Mouse (Mus musculus): ENCODE measurements around the gene Bri3bp. TPM values are rescaled to one million over a fixed set of nuclear protein-coding genes. Genes with fewer than 3 reads are reported as not detected.
"Not testable (repeated sequence)": the region's sequence is repeated elsewhere in the genome, so short reads cannot be mapped to it uniquely, and the experiment has no call there.

Bri3bp gene
- polyA plus RNA-seq, 1 experiment: 34.8 TPM

- H3K4me3 ChIP-seq (ENCODE audit: insufficient read depth, low read length): no peak overlapping the region
- H3K27ac ChIP-seq (ENCODE audit: insufficient read depth, low read length): no peak overlapping the region
- H3K4me1 ChIP-seq (ENCODE audit: control insufficient read depth, insufficient read depth, low read length): no peaks in the 10 kb centered on the region
- TF ChIP-seq POLR2A (IDR thresholded peaks at IDR 0.05; ENCODE audit: extremely low read depth, insufficient read depth, low read length): no peak
- no peak for TF ChIP-seq CTCF (IDR thresholded peaks at IDR 0.05; ENCODE audit: extremely low read depth, insufficient read depth, low read length)
Measured at GRCm38 (mm10) chr5:125407910-125408575, 33.3 kb upstream of the Bri3bp start.

GRCm38 (mm10) chr5:125408842-125409241, 32.5 kb upstream of the Bri3bp start:
- H3K4me1 ChIP-seq (ENCODE audit: control insufficient read depth, insufficient read depth, low read length): no peaks in the 10 kb centered on the region
- peak overlapping the region; percentile 27 for H3K4me3 ChIP-seq (ENCODE audit: insufficient read depth, low read length)
- 0 out of 2 replicates have a peak overlapping the region, but pooled peaks have one; percentile 18 for H3K27ac ChIP-seq (ENCODE audit: insufficient read depth, low read length)
- TF ChIP-seq CTCF (IDR thresholded peaks at IDR 0.05; ENCODE audit: extremely low read depth, insufficient read depth, low read length) (no peak), POLR2A (IDR thresholded peaks at IDR 0.05; ENCODE audit: extremely low read depth, insufficient read depth, low read length) (no peak)

- H3K4me3 ChIP-seq (ENCODE audit: insufficient read depth, low read length): peak overlapping the region; percentile 27
Measured at GRCm38 (mm10) chr5:125409348-125410090, 31.8 kb upstream of the Bri3bp start.

GRCm38 (mm10) chr5:125411972-125412530, 29.3 kb upstream of the Bri3bp start:
- TF ChIP-seq CTCF (IDR thresholded peaks at IDR 0.05; ENCODE audit: extremely low read depth, insufficient read depth, low read length): peak; percentile 61
- TF ChIP-seq POLR2A (IDR thresholded peaks at IDR 0.05; ENCODE audit: extremely low read depth, insufficient read depth, low read length): no peak
- Histone ChIP-seq H3K4me3 (ENCODE audit: insufficient read depth, low read length) (no peak overlapping the region), H3K4me1 (ENCODE audit: control insufficient read depth, insufficient read depth, low read length) (no peaks in the 10 kb centered on the region), H3K27ac (ENCODE audit: insufficient read depth, low read length) (no peak overlapping the region)

More at GRCm38 (mm10) chr5:125409348-125410090, 31.8 kb upstream of the Bri3bp start:
- Histone ChIP-seq H3K4me1 (ENCODE audit: control insufficient read depth, insufficient read depth, low read length) (no peaks in the 10 kb centered on the region), H3K27ac (ENCODE audit: insufficient read depth, low read length) (0 out of 2 replicates have a peak overlapping the region, but pooled peaks have one; percentile 18)
- no peak for TF ChIP-seq CTCF (IDR thresholded peaks at IDR 0.05; ENCODE audit: extremely low read depth, insufficient read depth, low read length)
- no peak for TF ChIP-seq POLR2A (IDR thresholded peaks at IDR 0.05; ENCODE audit: extremely low read depth, insufficient read depth, low read length)

GRCm38 (mm10) chr5:125412536-125412935, 28.8 kb upstream of the Bri3bp start:
- not testable (repeated sequence) for H3K4me1 ChIP-seq (ENCODE audit: control insufficient read depth, insufficient read depth, low read length); H3K4me3 ChIP-seq (ENCODE audit: insufficient read depth, low read length); H3K27ac ChIP-seq (ENCODE audit: insufficient read depth, low read length)

GRCm38 (mm10) chr5:125413763-125414162, 27.6 kb upstream of the Bri3bp start:
- H3K4me1 ChIP-seq (ENCODE audit: control insufficient read depth, insufficient read depth, low read length): no peaks in the 10 kb centered on the region
- H3K27ac ChIP-seq (ENCODE audit: insufficient read depth, low read length): no peak overlapping the region
- H3K4me3 ChIP-seq (ENCODE audit: insufficient read depth, low read length): no peak overlapping the region
- TF ChIP-seq POLR2A (IDR thresholded peaks at IDR 0.05; ENCODE audit: extremely low read depth, insufficient read depth, low read length): no peak
- no peak for TF ChIP-seq CTCF (IDR thresholded peaks at IDR 0.05; ENCODE audit: extremely low read depth, insufficient read depth, low read length)

- Histone ChIP-seq H3K4me1 (ENCODE audit: control insufficient read depth, insufficient read depth, low read length) (no peaks in the 10 kb centered on the region), H3K4me3 (ENCODE audit: insufficient read depth, low read length) (no peak overlapping the region), H3K27ac (ENCODE audit: insufficient read depth, low read length) (no peak overlapping the region)
- TF ChIP-seq POLR2A (IDR thresholded peaks at IDR 0.05; ENCODE audit: extremely low read depth, insufficient read depth, low read length) (no peak), CTCF (IDR thresholded peaks at IDR 0.05; ENCODE audit: extremely low read depth, insufficient read depth, low read length) (no peak)
Measured at GRCm38 (mm10) chr5:125416183-125416582, 25.2 kb upstream of the Bri3bp start.

DNA sequence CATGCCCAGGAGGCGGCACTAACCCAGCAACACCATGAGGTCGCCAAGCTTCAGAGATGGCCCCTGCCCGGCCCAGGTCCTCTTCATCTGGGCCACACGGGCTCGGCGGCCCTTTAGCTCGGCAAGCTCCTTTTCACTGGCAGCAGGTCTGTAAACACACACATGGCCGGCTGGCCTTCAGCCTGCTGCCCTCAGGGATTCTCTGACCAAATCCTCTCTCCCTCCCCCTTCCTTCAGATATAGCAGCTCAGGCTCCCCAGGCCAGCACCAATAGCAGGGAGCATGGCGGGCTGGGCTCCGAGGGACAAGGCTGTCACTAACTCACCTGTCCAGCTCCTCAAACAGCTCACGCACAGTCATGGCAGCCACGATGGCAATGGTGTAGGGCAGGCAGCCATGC, 22.7 kb upstream of the Bri3bp start:
- Histone ChIP-seq H3K4me1 (ENCODE audit: control insufficient read depth, insufficient read depth, low read length) (no peaks in the 10 kb centered on the region), H3K27ac (ENCODE audit: insufficient read depth, low read length) (no peak overlapping the region), H3K4me3 (ENCODE audit: insufficient read depth, low read length) (no peak overlapping the region)
- TF ChIP-seq POLR2A (IDR thresholded peaks at IDR 0.05; ENCODE audit: extremely low read depth, insufficient read depth, low read length) (no peak), CTCF (IDR thresholded peaks at IDR 0.05; ENCODE audit: extremely low read depth, insufficient read depth, low read length) (no peak)

DNA sequence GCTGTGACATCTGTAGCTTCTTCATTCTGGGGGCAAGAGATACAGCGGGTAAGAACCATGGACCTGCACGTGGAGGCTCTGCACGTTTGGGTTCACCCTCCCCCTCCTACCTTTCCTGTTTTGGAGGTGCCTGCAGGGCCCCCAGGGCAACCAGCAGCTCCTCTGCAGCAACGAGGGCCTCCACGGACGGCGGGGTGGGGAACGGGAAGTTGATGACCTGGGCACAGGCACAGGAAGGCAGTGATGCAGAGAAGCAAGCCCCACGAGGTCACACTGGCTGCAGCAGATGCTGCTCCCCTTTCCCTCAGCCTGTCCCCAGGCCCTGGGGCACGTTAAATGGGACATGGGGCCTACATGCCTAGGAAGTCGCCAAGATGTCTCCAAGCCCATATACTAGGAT, 22.2 kb upstream of the Bri3bp start:
- TF ChIP-seq POLR2A (IDR thresholded peaks at IDR 0.05; ENCODE audit: extremely low read depth, insufficient read depth, low read length) (no peak), CTCF (IDR thresholded peaks at IDR 0.05; ENCODE audit: extremely low read depth, insufficient read depth, low read length) (no peak)
- Histone ChIP-seq H3K4me1 (ENCODE audit: control insufficient read depth, insufficient read depth, low read length) (no peaks in the 10 kb centered on the region), H3K27ac (ENCODE audit: insufficient read depth, low read length) (no peak overlapping the region), H3K4me3 (ENCODE audit: insufficient read depth, low read length) (no peak overlapping the region)

Measured in cortical plate, adult 2 months (tissue).